Mouse (Mus musculus): ENCODE results near the gene Trappc1.

- TF ChIP-seq CTCF (IDR thresholded peaks at IDR 0.05; ENCODE audit: low read depth) (no peak), EP300 (optimal IDR thresholded peaks at IDR 0.05) (no peak)
These were observed 17.7 kb upstream of the Trappc1 start for GRCm38 (mm10) chr11:69306039-69306438.

Measured in stomach, postnatal 0 days (tissue).